Mouse (Mus musculus) left cerebral cortex, adult 2 months (tissue): Measurements from ENCODE around the gene Plekho2. TPM values are rescaled to one million over a fixed set of nuclear protein-coding genes. Genes with fewer than 3 reads are reported as not detected.
A peak's percentile ranks its signal among the peaks of the same experiment; 100 is the strongest.

Experiments used
- DNase-seq, 2 experiments: peaks; one replicate each; pipeline ENCODE4 v3.0.0; 2021 to 2022; ENCODE audit warnings: low spot score in 2 of 2, mixed read lengths in 1 of 2; ENCODE audit errors: extremely low spot score in 1 of 2
- H3K27ac ChIP-seq: fragments of 200-600 bp; 2 replicates; pipeline ENCODE4 v1.8.1; 2022
- H3K4me3 ChIP-seq: fragments of 200-600 bp; 2 replicates; pipeline ENCODE4 v1.8.1; 2022
- CTCF ChIP-seq: fragments of 200-600 bp; IDR thresholded peaks from 2 replicates; pipeline ENCODE4 v1.8.1; 2022; ENCODE audit warnings: antibody characterized with exemption, mild to moderate bottlenecking, moderate library complexity
- intact Hi-C: fragments of 180-260 bp; cut with DNase I; formaldehyde crosslinking; loops from one replicate; pipeline ENCODE4 v1.15.1; 2025
- total RNA-seq, 2 experiments: library from RNA; stranded (reverse); gene quantifications; 2 replicates each; pipeline ENCODE4 v1.2.3; 2021

Gene Plekho2
- total RNA-seq, 2 experiments from 2014 or later, result 13.3 to 15.1 TPM

GRCm38 (mm10) chr9:65605471-65606136 lies 25.8 kb upstream of the Plekho2 start:
- peak; percentile 79 for TF ChIP-seq CTCF
- intact Hi-C loops, result loop anchor here (1.0 to 10.0 kb wide), 3 partner anchors 59 to 399 kb away; no protein-coding TSS in a partner anchor
- no peak overlapping the region for H3K4me3 ChIP-seq
- peak; percentile 43 to 47 for DNase-seq
- H3K27ac ChIP-seq, result no peak overlapping the region

DNA sequence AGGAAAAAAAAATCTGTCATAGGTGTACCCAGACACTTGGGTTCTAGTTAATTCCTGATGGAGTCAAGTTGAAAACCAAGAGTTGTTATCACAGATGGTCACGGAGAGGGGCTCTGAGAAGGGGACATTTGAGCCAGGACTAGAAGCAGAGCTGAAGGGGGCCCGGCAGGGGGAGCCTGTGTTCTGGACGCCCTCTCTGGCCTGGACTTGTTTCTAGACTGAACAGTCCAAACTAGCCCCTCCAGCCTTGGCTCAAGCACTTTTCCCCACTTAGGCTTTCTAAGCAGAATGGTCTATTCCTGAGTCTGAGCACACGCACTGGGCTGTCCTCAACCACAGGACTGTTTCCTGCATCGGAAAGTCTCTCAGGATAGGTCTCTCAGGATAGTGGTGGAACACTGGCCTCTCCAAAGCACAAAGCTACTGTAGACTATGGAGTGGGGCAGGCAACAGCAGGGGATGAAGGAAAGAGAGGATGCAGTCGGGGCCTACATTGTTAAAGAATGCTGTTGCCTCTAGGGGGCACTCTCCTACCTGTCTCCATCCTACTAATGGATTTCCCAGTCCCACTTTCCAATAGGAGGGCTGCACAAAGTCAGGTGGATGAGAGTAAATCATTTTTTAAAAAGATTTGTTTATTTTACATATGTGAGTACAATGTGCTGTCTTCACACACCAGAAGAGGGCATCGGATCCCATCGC lies 23.7 kb upstream of the Plekho2 start:
- no peak for DNase-seq
- intact Hi-C loops, result loop anchor here (10.0 kb wide), 1 partner anchor 401 kb away; no protein-coding TSS in a partner anchor
- TF ChIP-seq CTCF, result peak; percentile 45
- no peak overlapping the region for H3K4me3 ChIP-seq
- H3K27ac ChIP-seq, result no peak overlapping the region

DNA sequence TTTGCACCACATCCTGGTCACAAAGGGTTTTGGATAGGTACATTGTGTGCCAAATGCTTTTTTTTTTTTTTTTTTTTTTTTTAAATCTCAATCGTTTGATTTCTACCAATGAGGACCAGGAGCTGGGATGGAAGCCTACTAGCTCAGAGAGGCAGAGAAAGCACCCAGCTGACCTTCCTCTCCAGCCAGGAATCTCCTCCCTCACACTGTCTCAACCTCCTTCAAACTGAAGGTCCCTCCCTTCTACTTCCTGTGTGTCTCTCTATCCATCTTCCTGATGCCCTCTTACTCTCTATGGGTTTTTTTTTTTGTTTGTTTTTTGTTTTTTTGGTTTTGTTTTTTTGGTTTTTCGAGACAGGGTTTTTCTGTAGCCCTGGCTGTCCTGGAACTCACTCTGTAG lies 21.1 kb upstream of the Plekho2 start:
- no peak for TF ChIP-seq CTCF
- Histone ChIP-seq H3K4me3 (no peak overlapping the region), H3K27ac (no peak overlapping the region)
- intact Hi-C loops, result loop anchor here (10.0 kb wide), 1 partner anchor 404 kb away; no protein-coding TSS in a partner anchor
- DNase-seq, result no peak

GRCm38 (mm10) chr9:65598765-65599249 lies 19.0 kb upstream of the Plekho2 start:
- H3K4me3 ChIP-seq, result no peak overlapping the region; the same call in 1 of the 2 replicates
- TF ChIP-seq CTCF, result peak; percentile 72
- H3K27ac ChIP-seq, result no peak overlapping the region
- DNase-seq, result peak in 1 of 2 experiments; percentile 39
- intact Hi-C loops, result no loop called here

DNA sequence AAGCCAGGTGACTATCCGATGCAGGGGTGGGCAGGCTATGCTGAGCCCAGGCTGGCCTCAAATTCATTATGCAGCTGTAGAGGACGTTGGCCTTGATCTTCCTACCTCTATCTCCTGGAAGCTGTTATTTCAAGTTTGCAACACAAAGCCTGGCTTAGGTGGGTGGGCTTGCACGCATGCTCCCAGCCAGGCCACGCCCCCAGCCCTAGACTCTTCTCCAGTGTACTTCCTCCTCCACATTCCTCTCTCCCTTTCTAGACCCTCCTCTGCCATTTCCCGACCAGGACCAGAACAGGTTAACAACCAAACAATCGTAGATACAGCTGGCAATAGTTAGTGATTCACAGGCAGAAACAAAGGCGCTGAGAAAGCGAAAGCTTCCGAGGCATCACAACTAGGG lies 13.8 kb upstream of the Plekho2 start:
- Histone ChIP-seq H3K27ac (no peak overlapping the region), H3K4me3 (no peak overlapping the region)
- TF ChIP-seq CTCF, result no peak
- intact Hi-C loops, result no loop called here
- no peak for DNase-seq

DNA sequence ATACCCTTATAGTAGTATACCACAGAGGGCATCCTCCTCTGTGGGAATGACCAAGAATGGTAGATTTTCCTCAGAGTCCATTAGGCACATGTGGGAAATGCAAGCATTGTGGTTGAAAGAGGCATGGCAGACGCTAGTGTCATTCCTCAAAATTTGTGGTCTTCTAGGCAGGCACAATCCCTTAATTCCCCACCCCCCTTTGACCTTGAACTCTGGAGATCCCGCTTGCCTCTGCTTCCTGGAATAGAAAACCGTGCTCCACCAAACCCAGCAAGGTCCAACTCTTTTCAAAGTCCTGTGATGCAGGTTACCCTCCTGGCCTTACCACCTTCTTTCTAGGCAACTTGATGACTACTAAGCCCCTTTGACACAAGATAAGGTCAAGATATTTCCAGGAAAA lies 12.9 kb upstream of the Plekho2 start:
- Histone ChIP-seq H3K27ac (no peak overlapping the region), H3K4me3 (no peak overlapping the region)
- intact Hi-C loops, result no loop called here
- no peak for TF ChIP-seq CTCF
- no peak for DNase-seq

DNA sequence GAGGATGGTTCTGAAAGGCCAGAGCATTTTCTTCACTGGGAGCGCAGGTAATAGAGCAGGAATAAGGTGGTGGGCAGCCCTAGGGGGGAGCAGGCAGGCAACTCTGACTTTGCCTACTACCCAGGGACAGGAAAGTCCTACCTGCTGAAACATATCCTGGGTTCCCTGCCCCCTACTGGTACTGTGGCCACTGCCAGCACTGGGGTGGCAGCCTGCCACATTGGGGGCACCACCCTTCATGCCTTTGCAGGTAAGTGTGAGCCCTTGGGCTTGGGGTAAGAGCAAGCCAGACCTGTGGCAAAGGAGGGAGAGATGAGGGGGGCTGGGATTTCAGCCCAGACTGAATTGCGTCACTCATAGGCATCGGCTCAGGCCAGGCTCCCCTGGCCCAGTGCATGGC lies 9.3 kb upstream of the Plekho2 start:
- DNase-seq, result no peak
- H3K4me3 ChIP-seq, result no peak overlapping the region
- TF ChIP-seq CTCF, result no peak
- intact Hi-C loops, result no loop called here
- H3K27ac ChIP-seq, result no peak overlapping the region

DNA sequence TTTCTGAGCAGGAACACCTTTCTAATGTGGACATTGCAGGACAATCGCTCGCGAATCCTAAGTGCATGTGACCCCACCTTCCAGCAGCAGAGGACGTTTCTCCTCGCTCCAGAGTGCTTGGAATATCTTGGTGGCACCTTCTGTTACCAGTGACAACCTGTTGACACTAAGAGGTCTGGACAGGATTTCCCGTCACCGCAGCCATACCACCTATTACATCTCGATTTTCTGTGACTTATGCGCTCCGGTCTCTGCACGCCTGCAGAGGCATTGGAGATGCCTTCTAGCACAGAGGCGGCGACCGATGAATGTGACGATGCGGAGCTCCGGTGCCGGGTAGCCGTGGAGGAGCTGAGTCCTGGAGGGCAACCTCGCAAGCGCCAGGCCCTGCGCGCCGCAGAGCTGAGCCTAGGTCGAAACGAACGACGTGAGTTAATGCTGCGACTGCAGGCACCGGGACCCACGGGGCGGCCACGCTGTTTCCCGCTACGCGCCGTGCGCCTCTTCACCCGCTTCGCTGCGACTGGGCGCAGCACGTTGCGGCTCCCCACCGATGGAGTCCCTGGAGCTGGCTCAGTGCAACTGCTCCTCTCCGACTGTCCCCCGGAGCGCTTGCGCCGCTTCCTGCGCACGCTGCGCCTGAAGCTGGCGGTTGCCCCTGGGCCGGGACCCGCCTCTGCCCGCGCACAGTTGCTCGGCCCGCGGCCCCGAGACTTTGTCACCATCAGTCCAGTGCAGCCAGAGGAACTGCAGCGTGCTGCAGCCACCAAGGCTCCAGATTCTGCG lies 7.9 kb upstream of the Plekho2 start:
- TF ChIP-seq CTCF, result no peak
- Histone ChIP-seq H3K4me3 (peak overlapping the region; percentile 51), H3K27ac (no peak overlapping the region)
- peak in 1 of 2 experiments; percentile 52 for DNase-seq
- intact Hi-C loops, result no loop called here

GRCm38 (mm10) chr9:65587270-65587572 lies 7.4 kb upstream of the Plekho2 start:
- intact Hi-C loops, result no loop called here
- no peak for TF ChIP-seq CTCF

DNA sequence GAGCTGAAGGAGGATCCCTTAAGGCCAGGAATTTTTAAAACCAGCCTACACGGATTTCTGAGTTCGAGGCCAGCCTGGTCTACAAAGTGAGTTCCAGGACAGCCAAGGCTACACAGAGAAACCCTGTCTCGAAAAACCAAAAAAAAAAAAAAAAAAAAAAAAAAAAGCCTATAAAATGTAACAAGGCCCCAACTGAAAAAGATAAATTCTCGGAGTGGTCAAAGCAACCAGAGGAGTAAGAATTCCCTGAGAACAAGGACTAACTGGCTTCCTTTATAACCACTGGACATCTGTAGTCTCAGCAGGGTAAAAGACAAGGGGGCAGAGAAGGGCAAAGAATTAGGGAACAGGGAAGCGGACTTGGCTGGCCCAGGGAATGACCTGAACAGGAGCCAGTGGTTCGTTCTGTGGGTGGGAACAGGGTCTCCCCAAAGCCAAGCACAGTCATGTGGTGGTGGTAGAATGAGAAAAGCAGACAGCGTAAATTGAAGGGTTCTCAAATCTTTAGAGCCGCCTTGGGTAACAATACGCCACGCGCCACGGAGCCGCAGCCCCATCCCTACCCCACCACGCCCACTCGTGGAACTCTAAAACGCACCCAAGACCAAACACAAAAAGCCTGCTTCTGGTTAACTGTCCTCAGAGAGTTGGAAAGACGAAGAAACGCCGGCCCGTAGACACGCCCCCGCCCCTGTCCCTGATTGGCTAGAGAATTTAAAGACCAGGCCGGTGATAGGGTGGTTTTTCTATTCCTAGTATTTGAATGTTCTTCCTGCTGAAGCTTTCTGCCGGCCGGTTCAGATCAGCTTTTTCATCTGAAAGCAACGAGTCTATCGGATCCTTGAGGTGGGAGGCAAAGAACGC lies 6.8 kb upstream of the Plekho2 start, which contains the start of gene Pif1:
Gene Pif1 (plus strand): TSS at position 755 of the 864 bp plus-strand sequence.
- no peak within 1 kb of the TSS for H3K27ac ChIP-seq
- intact Hi-C loops, result no loop called here
- TF ChIP-seq CTCF, result no peak

More at GRCm38 (mm10) chr9:65587270-65587572, 7.4 kb upstream of the Plekho2 start:
- Histone ChIP-seq H3K27ac (no peak overlapping the region), H3K4me3 (peak overlapping the region; percentile 51)
- no peak for DNase-seq

DNA sequence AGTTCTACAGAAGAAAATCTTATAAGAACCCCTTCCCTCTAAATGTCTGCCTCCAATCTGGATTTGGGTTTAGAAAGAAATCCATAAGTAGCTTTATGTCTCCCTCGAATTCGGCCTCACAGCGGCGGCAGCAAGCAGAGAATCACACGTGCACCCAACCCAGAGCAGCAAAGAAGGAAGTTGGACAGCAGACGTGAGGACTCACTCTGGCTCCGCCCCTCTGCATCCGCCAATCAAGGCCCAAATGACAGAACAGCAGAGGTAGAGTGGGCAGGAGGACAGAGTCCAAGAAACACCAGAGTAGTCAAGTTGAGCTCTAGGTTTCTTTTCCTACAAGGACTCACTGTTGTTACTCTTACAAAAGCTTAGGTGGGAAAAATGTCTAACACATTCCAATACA lies 3.2 kb upstream of the Plekho2 start:
- intact Hi-C loops, result loop anchor here (5.0 kb wide), 1 partner anchor 121 kb away; the partner anchor contains the start of gene Spg21
- H3K4me3 ChIP-seq, result no peak overlapping the region
- no peak for DNase-seq
- no peak overlapping the region for H3K27ac ChIP-seq
- no peak for TF ChIP-seq CTCF

More for the DNA sequence above, 6.8 kb upstream of the Plekho2 start, which contains the start of gene Pif1:
- DNase-seq, result peak; percentile 57 to 66
- peak within 1 kb of the TSS; percentile 51 for H3K4me3 ChIP-seq
